Mouse (Mus musculus) heart, adult 2 months (tissue): ENCODE results near the gene Cdc34.

Experiments
- CTCF ChIP-seq: fragments of 200-600 bp; IDR thresholded peaks from 2 replicates; pipeline ENCODE4 v1.8.1; 2022; ENCODE audit warnings: antibody characterized with exemption, mild to moderate bottlenecking, moderate library complexity
- EP300 ChIP-seq: fragments of 200-500 bp; IDR thresholded peaks from 2 replicates; pipeline ENCODE4 v1.6.1; 2011; ENCODE audit warnings: low read depth, low read length, control low read depth; ENCODE audit not compliant: insufficient read depth

GRCm38 (mm10) chr10:79704065-79704969 lies 22.3 kb downstream of the Cdc34 start, which contains the start of gene Bsg:
- peak; percentile 70 for TF ChIP-seq CTCF
- TF ChIP-seq EP300, result peak; percentile 82; the same call in 1 of the 2 replicates
